Mouse (Mus musculus) bone marrow macrophage, adult 2 months (primary cell): ENCODE measurements around the gene Rbpjl.

Source experiments
- CTCF ChIP-seq: IDR thresholded peaks from 2 replicates; pipeline ENCODE4 v1.5.1; 2012; ENCODE audit warnings: low read depth, mild to moderate bottlenecking, low read length, moderate library complexity
- POLR2A ChIP-seq: IDR thresholded peaks from 2 replicates; pipeline ENCODE4 v1.6.1; 2012; ENCODE audit warnings: mild to moderate bottlenecking, low read depth, low read length, borderline replicate concordance

DNA sequence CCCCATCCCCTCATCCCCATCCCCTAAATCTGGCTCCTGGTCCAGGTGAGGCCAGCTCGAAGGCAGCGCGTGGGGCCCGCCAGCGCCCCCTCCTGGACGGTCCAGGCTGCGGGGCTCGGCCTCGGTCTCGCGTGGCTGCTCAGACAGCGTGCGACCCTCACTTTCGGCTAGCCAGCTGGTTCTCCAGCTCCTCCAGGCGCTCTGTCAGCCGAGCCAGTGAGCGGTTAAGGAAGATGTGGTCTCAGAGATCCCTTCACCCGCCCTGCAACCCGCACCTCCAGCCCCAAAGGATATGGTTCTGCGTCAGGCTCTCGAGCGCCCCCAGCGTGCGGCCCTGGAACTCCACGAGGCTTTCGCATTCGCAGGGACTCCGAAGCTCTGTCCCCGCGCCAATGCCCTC lies 13.4 kb upstream of the Rbpjl start:
- TF ChIP-seq CTCF (peak; percentile 93), POLR2A (no peak)
